Mouse (Mus musculus) hindbrain, embryonic 16.5 days (tissue): Measurements from ENCODE around the gene Gngt1. TPM values are rescaled to one million over a fixed set of nuclear protein-coding genes. Genes with fewer than 3 reads are reported as not detected.

Experiments
- ATAC-seq: fragments of 200-750 bp; cut with Nextera tagmentation; 2 replicates; pipeline ENCODE4 v1.8.0; 2017; ENCODE audit warnings: moderate TSS enrichment, moderate library complexity
- H3K27ac ChIP-seq: fragments of 300-500 bp; sonication (generic); 2 replicates; pipeline ENCODE4 v1.5.1; 2014; ENCODE audit warnings: low read depth, mild to moderate bottlenecking, control low read depth, low read length, moderate library complexity
- H3K27me3 ChIP-seq: fragments of 300-500 bp; sonication (generic); replicated peaks from 2 replicates; pipeline ENCODE4 v1.6.1; 2014; ENCODE audit warnings: low read length; ENCODE audit not compliant: control insufficient read depth, insufficient read depth
- H3K36me3 ChIP-seq: fragments of 300-500 bp; sonication (generic); 2 replicates; pipeline ENCODE4 v1.6.1; 2014; ENCODE audit warnings: mild to moderate bottlenecking, low read length, moderate library complexity, mixed read lengths; ENCODE audit not compliant: control insufficient read depth, insufficient read depth
- H3K4me1 ChIP-seq: fragments of 300-500 bp; sonication (generic); 2 replicates; pipeline ENCODE4 v1.6.1; 2014; ENCODE audit warnings: low read depth, low read length; ENCODE audit not compliant: control insufficient read depth, insufficient read depth
- H3K4me2 ChIP-seq: fragments of 300-500 bp; sonication (generic); 2 replicates; pipeline ENCODE4 v1.6.1; 2014; ENCODE audit warnings: mild to moderate bottlenecking, low read length, control low read depth, moderate library complexity
- H3K4me3 ChIP-seq: fragments of 300-500 bp; sonication (generic); 2 replicates; pipeline ENCODE4 v1.5.1; 2014; ENCODE audit warnings: mild to moderate bottlenecking, low read length, control low read depth, moderate library complexity
- H3K9ac ChIP-seq: fragments of 300-500 bp; sonication (generic); 2 replicates; pipeline ENCODE4 v1.6.1; 2014; ENCODE audit warnings: low read depth, mild to moderate bottlenecking, control low read depth, low read length, moderate library complexity
- H3K9me3 ChIP-seq: fragments of 300-500 bp; sonication (generic); 2 replicates; pipeline ENCODE4 v1.6.1; 2014; ENCODE audit warnings: mild to moderate bottlenecking, low read length, moderate library complexity; ENCODE audit not compliant: control insufficient read depth
- WGBS: fragments of 180-500 bp; shearing (Covaris S2); extraction: QIAGEN DNeasy Blood & Tissue Kit; methylation state at CpG from one replicate; pipeline ENCODE4 v1.1.7; 2014; 5-methylcytosine and 5-hydroxymethylcytosine counted together
- polyA plus RNA-seq: library from polyadenylated mRNA; unstranded; fragments of >200 nt; fragmentation: Nextera tagmentation; extraction: Ambion mirVana; gene quantifications from 2 replicates; pipeline ENCODE4 v1.2.1, GENCODE M21; 2015

Gene Gngt1
- polyA plus RNA-seq, 1 experiment from 2014 or later: not detected

DNA sequence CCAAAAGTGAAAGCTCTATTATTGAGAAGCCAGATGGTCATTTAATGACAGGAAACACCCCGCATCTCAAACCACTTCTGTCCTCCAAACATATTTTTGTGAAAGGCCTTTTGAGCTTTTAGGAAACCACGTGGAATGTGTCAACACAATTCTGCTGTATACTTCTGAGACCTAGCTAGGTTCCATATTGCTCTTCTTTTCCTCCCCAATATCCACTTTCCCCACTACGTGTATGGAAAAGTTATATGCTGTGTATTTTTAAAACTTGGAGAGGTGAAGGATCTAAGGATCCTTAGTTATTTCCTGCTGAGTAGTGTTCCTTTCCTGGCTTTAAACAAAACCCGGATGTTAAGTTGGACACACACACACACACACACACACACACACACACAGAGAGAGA lies 9.9 kb downstream of the Gngt1 start:
- Histone ChIP-seq H3K27ac (no peak overlapping the region), H3K4me3 (no peak overlapping the region), H3K9me3 (no peaks in the 10 kb centered on the region), H3K27me3 (no peaks in the 10 kb centered on the region; the same call in 1 of the 2 replicates), H3K4me1 (no peaks in the 10 kb centered on the region), H3K36me3 (no peaks in the 10 kb centered on the region), H3K4me2 (peak overlapping the region; percentile 55; the same call in 1 of the 2 replicates), H3K9ac (no peak overlapping the region)
- WGBS: 53% methylated on average over 4 of the region's 4 CpGs
- no peak for ATAC-seq

- Histone ChIP-seq H3K27ac (peak within 1 kb of the TSS; percentile 35; the same call in 1 of the 2 replicates), H3K27me3 (no peaks in the 10 kb centered on the region; the same call in 1 of the 2 replicates), H3K4me1 (no peaks in the 10 kb centered on the region), H3K36me3 (no peaks in the 10 kb centered on the region), H3K4me2 (peak within 1 kb of the TSS; percentile 55), H3K9me3 (no peaks in the 10 kb centered on the region), H3K9ac (peak within 1 kb of the TSS; percentile 52), H3K4me3 (peak within 1 kb of the TSS; percentile 39)
- 3% methylated on average over 19 of the region's 19 CpGs for WGBS
- peak; percentile 86 for ATAC-seq
Measured at GRCm38 (mm10) chr6:4003890-4004306, 10.3 kb downstream of the Gngt1 start, which contains the start of gene Gng11. TSS of gene Gng11 (plus strand) at chr6:4003904.

GRCm38 (mm10) chr6:4004808-4005207 lies 11.2 kb downstream of the Gngt1 start:
- Histone ChIP-seq H3K4me3 (no peak overlapping the region), H3K4me2 (no peak overlapping the region), H3K9me3 (no peaks in the 10 kb centered on the region), H3K4me1 (no peaks in the 10 kb centered on the region), H3K36me3 (no peaks in the 10 kb centered on the region), H3K27me3 (no peaks in the 10 kb centered on the region; the same call in 1 of the 2 replicates), H3K27ac (no peak overlapping the region), H3K9ac (no peak overlapping the region)
- WGBS: 69% methylated on average over 2 of the region's 2 CpGs
- ATAC-seq: no peak

- no peaks in the 10 kb centered on the region for H3K27me3 ChIP-seq
- no peaks in the 10 kb centered on the region for H3K4me1 ChIP-seq
- no peak for ATAC-seq
- no peak overlapping the region for H3K27ac ChIP-seq
- no peaks in the 10 kb centered on the region for H3K36me3 ChIP-seq
- H3K4me2 ChIP-seq: no peak overlapping the region
- H3K4me3 ChIP-seq: no peak overlapping the region
- H3K9me3 ChIP-seq: no peaks in the 10 kb centered on the region
- WGBS: 82% methylated on average over 2 of the region's 2 CpGs
- H3K9ac ChIP-seq: no peak overlapping the region
Measured at GRCm38 (mm10) chr6:4008501-4009040, 15.0 kb downstream of the Gngt1 start.

DNA sequence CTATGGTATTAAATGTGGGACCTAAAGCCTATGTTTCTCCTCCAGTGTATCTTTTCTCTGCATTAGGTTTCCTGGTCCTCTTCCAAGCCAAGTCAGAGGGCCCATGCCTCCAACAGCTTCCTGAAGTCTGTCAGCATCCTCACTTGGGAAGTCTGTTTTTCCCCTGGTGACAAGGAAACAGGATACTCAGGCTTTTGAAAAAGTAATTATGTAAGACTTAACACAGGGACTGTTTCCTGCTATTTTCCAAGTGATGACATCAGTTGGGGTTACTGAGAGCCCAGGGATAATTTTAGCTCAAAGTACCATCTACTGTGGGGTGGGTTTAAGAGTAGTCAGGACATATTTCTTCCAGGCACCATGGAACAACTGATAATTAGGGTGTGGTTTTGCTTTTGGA lies 16.0 kb downstream of the Gngt1 start:
- no peaks in the 10 kb centered on the region for H3K27me3 ChIP-seq
- no peak overlapping the region for H3K27ac ChIP-seq
- no peak for ATAC-seq
- H3K4me2 ChIP-seq: no peak overlapping the region
- H3K4me3 ChIP-seq: no peak overlapping the region
- H3K9me3 ChIP-seq: no peaks in the 10 kb centered on the region
- H3K9ac ChIP-seq: no peak overlapping the region
- H3K36me3 ChIP-seq: no peaks in the 10 kb centered on the region
- H3K4me1 ChIP-seq: no peaks in the 10 kb centered on the region

- WGBS: 59% methylated on average over 1 of the region's 1 CpGs
- Histone ChIP-seq H3K4me3 (no peak overlapping the region), H3K9ac (no peak overlapping the region), H3K27ac (no peak overlapping the region), H3K4me2 (no peak overlapping the region), H3K36me3 (no peaks in the 10 kb centered on the region), H3K4me1 (no peaks in the 10 kb centered on the region), H3K27me3 (no peaks in the 10 kb centered on the region), H3K9me3 (no peaks in the 10 kb centered on the region)
- no peak for ATAC-seq
Measured at GRCm38 (mm10) chr6:4022645-4023044, 29.1 kb downstream of the Gngt1 start.

DNA sequence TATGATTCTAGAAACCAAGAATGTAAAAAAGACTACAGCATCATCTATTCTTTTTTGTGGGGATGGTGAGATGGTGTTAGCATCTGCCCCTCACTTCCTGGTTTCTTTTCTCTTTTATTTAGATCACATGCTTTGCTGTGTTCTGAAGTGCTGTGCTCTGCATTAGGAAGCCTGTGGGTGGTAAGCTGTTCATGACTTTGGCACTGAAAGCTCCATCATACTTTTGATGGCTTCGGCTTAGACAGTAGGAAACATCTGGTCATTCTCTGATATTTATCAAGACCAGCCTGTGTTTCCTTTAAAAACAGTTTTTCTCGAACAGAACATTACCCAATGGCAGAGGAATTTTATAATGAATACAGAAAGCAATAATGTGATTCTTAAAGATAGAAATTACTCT lies 32.8 kb downstream of the Gngt1 start:
- Histone ChIP-seq H3K4me2 (no peak overlapping the region), H3K9ac (no peak overlapping the region), H3K36me3 (no peaks in the 10 kb centered on the region), H3K9me3 (no peaks in the 10 kb centered on the region), H3K4me3 (no peak overlapping the region), H3K27me3 (no peaks in the 10 kb centered on the region), H3K4me1 (no peaks in the 10 kb centered on the region), H3K27ac (no peak overlapping the region)
- ATAC-seq: no peak
- 60% methylated on average over 2 of the region's 2 CpGs for WGBS

GRCm38 (mm10) chr6:4030956-4031355 lies 37.4 kb downstream of the Gngt1 start:
- H3K9ac ChIP-seq: no peak overlapping the region
- H3K4me2 ChIP-seq: no peak overlapping the region
- H3K27ac ChIP-seq: no peak overlapping the region
- H3K4me1 ChIP-seq: no peaks in the 10 kb centered on the region
- WGBS: 84% methylated on average over 3 of the region's 3 CpGs
- no peaks in the 10 kb centered on the region for H3K9me3 ChIP-seq
- H3K36me3 ChIP-seq: no peaks in the 10 kb centered on the region
- no peak for ATAC-seq
- no peaks in the 10 kb centered on the region for H3K27me3 ChIP-seq
- no peak overlapping the region for H3K4me3 ChIP-seq

- no peak for ATAC-seq
- no peaks in the 10 kb centered on the region for H3K4me1 ChIP-seq
- H3K9me3 ChIP-seq: no peaks in the 10 kb centered on the region
- no peak overlapping the region for H3K4me2 ChIP-seq
- H3K27ac ChIP-seq: no peak overlapping the region
- 95% methylated on average over 1 of the region's 1 CpGs for WGBS
- no peak overlapping the region for H3K4me3 ChIP-seq
- no peak overlapping the region for H3K9ac ChIP-seq
- no peaks in the 10 kb centered on the region for H3K36me3 ChIP-seq
- no peaks in the 10 kb centered on the region for H3K27me3 ChIP-seq
Measured at GRCm38 (mm10) chr6:4041821-4042220, 48.2 kb downstream of the Gngt1 start.
